Mouse (Mus musculus) mouse trophoblast stem cell (cell line): ENCODE measurements at regions not wholly inside any gene's neighbourhood (a gene's known extent, or its start where the extent isn't known, plus 50 kb on each side); places are given as distances from the start of the nearest gene placed in this dataset.

Source experiments
- in situ Hi-C, 2 experiments: fragments of 300-500 bp; cut with MseI, MboI; formaldehyde crosslinking; loops; 2 replicates in 1 of 2; 3 replicates in 1 of 2; pipeline ENCODE4 v1.15.1; 2025

GRCm38 (mm10) chr4:147231381-147231780, 74.1 kb upstream of the Zfp988 start:
- in situ Hi-C loops: loop anchor here in 1 of 2 experiments (25.0 kb wide), 1 partner anchor 1794 kb away; no protein-coding TSS in a partner anchor

- in situ Hi-C loops: loop anchor here in 1 of 2 experiments (25.0 kb wide), 1 partner anchor 1794 kb away; no protein-coding TSS in a partner anchor
Observed at GRCm38 (mm10) chr4:147231787-147232186, 73.7 kb upstream of the Zfp988 start.

- in situ Hi-C loops: loop anchor here in 1 of 2 experiments (25.0 kb wide), 1 partner anchor 1795 kb away; no protein-coding TSS in a partner anchor
Observed at GRCm38 (mm10) chr4:147232279-147232678, 73.2 kb upstream of the Zfp988 start.

- in situ Hi-C loops: loop anchor here in 1 of 2 experiments (25.0 kb wide), 1 partner anchor 1797 kb away; no protein-coding TSS in a partner anchor
Observed at GRCm38 (mm10) chr4:147234227-147234626, 71.2 kb upstream of the Zfp988 start.

- in situ Hi-C loops: loop anchor here in 1 of 2 experiments (25.0 kb wide), 1 partner anchor 1798 kb away; no protein-coding TSS in a partner anchor
Observed at GRCm38 (mm10) chr4:147235441-147235840, 70.0 kb upstream of the Zfp988 start.

- in situ Hi-C loops: loop anchor here in 1 of 2 experiments (25.0 kb wide), 1 partner anchor 1804 kb away; no protein-coding TSS in a partner anchor
Observed at GRCm38 (mm10) chr4:147241315-147242182, 63.9 kb upstream of the Zfp988 start.

GRCm38 (mm10) chr4:147242183-147242477, 63.3 kb upstream of the Zfp988 start:
- in situ Hi-C loops: loop anchor here in 1 of 2 experiments (25.0 kb wide), 1 partner anchor 1805 kb away; no protein-coding TSS in a partner anchor

- in situ Hi-C loops: loop anchor here in 1 of 2 experiments (25.0 kb wide), 1 partner anchor 1811 kb away; no protein-coding TSS in a partner anchor
Observed at GRCm38 (mm10) chr4:147248541-147248940, 56.9 kb upstream of the Zfp988 start.
